Mouse (Mus musculus): ENCODE results near the gene March5.
A peak's percentile ranks its signal among the peaks of the same experiment; 100 is the strongest.
"Not testable (repeated sequence)": the region's sequence is repeated elsewhere in the genome, so short reads cannot be mapped to it uniquely, and the experiment has no call there.

Gene March5

GRCm38 (mm10) chr19:37208986-37209385 is 1.6 kb downstream of the March5 start:
- no peak for DNase-seq (ENCODE audit: low spot score in 2 of 2)

- DNase-seq (ENCODE audit: low spot score in 2 of 2), result no peak
These were observed 2.3 kb downstream of the March5 start for GRCm38 (mm10) chr19:37209467-37210128.

DNA sequence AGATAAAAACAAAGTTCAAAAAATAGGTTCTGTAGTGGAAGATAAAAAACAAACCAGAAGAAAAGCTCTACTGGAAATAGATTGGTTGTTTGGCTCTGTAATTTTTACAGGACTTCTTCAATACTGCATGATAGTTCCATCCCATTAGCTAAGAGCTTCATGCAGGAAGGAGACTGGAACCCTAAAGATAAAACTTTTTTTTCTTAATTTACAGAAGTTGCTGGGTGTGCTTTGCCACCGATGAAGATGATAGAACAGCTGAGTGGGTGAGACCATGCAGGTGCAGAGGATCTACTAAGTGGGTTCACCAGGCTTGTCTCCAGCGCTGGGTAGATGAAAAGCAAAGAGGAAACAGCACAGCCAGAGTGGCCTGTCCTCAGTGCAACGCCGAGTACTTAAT is 3.1 kb downstream of the March5 start:
- DNase-seq (ENCODE audit: low spot score in 2 of 2), result no peak

DNA sequence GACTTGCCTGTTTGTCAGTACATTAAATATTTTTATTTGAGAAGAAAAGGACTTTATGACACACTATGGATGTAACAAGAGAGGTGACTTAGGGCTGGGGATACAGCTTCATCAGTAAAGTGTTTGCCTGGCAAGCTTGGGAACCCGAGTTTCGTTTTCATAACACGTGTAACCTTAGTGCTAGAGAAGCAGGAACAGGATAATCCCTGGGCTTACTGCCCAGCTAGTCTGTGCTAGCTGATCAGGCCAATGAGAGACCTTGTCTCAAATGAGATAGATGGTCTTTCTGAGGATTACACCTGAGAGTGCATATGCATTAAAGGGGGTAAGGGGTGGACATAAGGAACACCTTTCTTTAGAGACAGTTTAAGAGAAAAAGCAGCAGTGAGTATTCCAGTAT is 4.1 kb downstream of the March5 start:
- DNase-seq (ENCODE audit: low spot score in 2 of 2), result no peak

DNA sequence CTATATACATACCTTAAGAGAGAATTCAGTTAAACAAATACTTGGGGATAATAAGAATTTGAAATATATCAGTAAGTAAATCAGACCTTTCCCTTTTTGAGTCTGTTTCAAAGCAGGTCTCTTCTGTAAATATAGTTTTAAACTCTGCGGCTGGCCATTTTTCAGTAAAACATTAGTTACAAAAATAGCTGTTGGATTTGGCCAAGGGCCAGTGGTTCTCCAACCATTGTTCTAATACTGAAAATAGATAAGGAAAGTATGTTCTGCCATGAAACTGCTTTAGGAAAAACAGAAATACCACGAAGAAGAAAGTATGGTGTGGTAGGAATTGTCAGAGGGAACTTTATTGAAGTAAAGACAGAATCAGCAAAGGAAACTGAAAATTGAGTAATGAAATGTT is 7.4 kb downstream of the March5 start:
- DNase-seq (ENCODE audit: low spot score in 2 of 2), result no peak

DNA sequence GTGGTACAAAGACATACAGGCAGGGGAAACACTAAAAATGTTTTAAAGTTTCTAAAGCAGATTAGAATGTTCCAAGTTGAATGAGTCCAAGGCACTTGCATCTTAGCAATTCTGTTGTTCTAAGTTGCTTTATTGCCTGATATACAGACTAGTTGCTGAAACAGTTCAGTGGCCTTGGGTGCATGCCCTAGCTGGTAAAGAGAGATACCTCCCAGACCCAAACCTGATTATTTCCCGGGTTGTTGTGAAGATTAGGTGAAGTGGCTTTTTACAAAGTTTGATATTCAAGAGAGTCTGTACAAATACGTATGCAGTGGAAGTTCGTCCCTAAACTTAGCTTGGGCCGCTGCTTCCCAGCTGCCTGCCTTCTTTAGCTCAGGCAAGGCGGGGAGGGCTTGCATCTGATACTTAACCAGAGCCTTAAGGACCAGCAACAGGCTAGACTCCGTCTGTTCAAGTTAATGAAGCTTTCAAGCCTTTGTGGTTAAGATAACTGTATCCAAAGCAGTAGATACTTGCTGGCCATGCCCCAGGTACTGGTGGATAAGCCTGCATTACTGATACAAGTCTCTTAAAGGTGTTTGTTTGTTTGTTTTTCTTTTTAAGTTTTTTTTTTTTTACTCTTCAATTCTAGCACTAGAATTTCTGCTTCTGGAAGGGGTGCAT is 18.0 kb downstream of the March5 start:
- DNase-seq (ENCODE audit: low spot score in 2 of 2), result no peak

DNA sequence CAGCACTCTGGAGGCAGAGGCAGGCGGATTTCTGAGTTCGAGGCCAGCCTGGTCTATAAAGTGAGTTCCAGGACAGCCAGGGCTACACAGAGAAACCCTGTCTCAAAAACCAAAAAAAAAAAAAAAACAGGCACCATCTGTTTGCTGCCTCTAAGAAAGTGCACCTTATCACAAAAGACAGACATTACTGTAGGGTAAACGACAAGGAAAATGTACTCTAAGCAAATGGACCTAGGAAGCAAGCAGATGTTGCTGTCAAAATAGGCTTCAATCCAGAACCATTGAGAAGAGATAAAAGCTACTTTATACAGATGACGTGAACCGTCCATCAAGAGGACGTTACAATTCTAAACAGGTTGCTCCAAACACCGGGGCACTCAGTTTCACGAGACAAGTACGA is 25.3 kb downstream of the March5 start:
- not testable (repeated sequence) for DNase-seq (ENCODE audit: low spot score in 2 of 2)

- DNase-seq (ENCODE audit: low spot score in 2 of 2), result peak in 1 of 2 experiments; percentile 13
These were observed 26.5 kb downstream of the March5 start for GRCm38 (mm10) chr19:37233561-37234539.

- DNase-seq (ENCODE audit: low spot score in 2 of 2), result no peak
These were observed 28.5 kb downstream of the March5 start for GRCm38 (mm10) chr19:37235818-37236217.

DNA sequence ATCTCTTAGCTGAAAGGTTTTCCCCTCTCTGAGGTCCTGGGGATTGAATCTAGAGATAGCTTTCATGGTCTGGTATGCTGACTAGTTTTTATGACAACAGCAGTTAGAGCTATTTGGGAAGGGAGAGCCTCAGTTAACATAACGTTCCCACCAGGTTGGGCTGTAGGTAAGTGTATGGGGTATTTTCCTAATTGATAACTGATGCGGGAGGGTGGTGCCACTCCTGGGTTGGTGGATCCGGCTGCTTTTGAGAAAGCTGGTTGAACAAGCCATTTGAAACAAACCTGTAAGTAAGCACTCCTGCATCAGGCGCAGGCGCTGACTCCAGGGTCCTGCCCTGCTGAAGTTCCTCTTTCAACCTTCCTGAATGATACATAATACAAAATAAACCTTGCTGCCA is 30.0 kb downstream of the March5 start:
- no peak for DNase-seq (ENCODE audit: low spot score in 2 of 2)

- DNase-seq (ENCODE audit: low spot score in 2 of 2), result no peak
These were observed 30.5 kb downstream of the March5 start for GRCm38 (mm10) chr19:37237712-37238437.

DNA sequence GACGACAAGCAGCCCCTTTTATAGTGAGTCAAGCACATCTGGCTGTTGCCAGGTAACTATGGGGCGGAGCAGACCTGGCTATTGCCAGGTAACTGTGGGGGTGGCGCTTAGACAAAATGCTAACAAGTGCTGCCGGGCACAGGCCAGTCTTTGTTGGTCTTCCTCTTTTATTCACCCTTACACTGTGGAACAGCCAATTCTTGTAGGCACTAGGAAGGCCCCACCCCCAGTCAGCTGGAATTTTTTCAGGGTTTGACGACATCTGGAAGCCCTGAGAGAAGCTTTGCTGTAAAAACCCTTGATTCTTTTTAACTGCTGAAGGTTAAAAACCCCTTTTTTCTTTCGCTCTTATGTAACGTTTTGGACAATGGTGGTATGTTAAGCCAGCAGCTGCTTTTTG is 31.3 kb downstream of the March5 start:
- DNase-seq (ENCODE audit: low spot score in 2 of 2), result no peak

DNA sequence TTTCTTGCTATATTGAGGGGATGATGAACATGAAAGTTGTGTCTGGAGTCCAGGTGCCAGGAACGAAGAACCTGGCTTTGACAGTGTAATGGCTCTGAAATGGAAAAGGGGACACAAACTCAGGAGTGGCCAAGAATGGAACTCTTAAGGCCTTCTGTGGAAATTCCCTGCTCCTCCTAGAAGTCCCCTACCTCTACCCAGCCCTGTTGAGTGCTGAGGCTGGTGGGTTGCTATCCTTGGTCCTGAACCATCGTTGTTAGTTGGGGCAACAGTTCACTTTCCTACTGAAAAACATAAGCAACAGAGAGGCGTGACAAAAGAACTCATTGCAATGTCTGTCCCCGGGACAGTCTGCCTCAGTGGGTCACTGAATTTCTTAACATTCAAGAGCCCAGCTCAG is 31.8 kb downstream of the March5 start:
- no peak for DNase-seq (ENCODE audit: low spot score in 2 of 2)

DNA sequence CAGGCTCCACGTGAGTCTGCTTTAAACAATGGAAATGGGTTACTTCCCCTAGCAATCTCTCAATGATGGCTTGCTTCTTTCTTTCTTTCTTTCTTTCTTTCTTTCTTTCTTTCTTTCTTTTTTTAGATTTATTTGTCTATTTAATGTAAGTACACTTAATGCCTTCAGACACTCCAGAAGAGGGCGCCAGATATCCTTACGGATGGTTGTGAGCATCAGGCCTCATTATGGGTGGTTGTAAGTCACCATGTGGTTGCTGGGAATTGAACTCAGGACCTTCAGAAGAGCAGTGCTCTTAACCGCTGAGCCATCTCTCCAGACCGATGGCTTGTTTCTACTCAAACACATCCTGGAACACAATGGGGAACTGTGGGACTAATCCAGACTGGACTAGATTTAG is 33.9 kb downstream of the March5 start:
- DNase-seq (ENCODE audit: low spot score in 2 of 2), result no peak

DNA sequence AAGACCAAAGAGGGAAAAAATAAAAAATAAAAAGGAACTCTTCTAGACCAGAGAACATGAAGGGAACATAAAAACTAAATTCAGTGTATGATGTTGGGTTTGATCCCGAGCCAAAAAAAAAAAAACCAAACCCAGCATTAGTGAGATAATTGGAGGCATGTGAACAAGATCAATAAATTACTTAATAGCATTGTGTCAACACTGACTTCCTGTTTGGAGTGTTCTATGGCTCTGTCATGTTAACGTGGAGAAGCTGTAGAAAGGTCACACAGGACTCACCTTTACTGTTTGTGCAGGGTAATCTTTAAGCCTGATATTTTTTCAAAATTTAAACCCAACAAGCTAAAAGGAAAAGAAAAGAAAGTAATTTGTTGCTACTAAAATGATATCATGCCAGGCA is 35.4 kb downstream of the March5 start:
- DNase-seq (ENCODE audit: low spot score in 2 of 2), result no peak

DNA sequence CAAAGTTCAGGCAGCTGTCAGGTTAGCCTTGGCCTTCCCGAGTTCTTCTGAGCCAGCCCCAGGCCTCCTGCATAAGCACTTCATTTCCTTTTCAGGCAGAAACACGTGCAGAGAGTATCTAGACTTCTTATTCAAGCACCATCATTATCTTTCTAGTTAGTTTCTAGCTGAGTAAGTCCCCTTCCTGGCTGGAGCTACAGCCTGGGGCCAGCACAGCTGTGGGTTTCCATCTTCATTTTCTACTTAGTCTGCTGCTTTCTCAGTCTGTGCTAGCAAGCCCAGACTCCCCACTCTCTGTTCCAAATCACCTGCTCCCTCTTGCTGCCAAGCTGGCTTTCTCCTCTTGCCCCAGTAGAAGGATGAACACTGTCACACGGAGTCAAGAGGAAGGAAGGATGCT is 39.5 kb downstream of the March5 start:
- no peak for DNase-seq (ENCODE audit: low spot score in 2 of 2)

DNA sequence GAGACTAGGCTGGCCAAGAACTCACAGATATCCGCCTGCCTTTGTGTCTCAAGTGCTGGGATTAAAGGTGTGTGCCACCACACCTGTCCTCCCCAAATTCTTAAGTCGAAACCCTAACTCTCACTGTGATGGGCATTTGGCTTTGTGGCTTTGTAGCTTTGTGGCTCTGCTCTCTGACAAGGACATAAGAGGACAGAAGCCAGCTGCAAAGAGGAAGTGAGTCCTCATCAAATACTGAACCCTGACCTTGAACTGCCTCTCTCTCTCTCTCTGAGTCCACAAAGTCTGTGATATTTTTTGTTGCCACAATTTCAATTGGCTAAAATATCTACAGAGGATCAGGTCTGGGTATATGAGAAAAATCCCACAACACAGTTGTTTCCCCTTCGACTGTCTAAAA is 40.9 kb downstream of the March5 start:
- DNase-seq (ENCODE audit: low spot score in 2 of 2), result no peak

DNA sequence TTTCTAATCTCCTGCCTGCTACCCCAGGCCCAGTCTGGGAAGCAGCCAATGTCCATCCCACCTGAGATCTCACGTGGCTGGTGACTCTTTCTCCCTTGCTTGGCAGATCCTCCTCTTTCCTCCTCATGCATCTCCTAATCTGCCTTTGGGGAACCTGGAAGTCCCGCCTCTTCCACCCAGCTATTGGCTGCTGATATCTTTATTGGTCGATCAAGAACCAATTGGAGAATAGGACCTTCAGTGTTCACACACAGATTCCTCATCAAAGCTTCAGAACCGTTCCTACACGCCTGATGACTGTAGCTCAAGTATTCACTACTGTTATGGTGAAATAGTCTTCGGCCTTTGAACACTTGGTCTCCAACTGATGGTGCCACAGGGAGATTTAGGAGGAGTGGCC is 44.8 kb downstream of the March5 start:
- no peak for DNase-seq (ENCODE audit: low spot score in 2 of 2)

- no peak for DNase-seq (ENCODE audit: low spot score in 2 of 2)
These were observed 48.0 kb downstream of the March5 start for GRCm38 (mm10) chr19:37255321-37255720.

DNA sequence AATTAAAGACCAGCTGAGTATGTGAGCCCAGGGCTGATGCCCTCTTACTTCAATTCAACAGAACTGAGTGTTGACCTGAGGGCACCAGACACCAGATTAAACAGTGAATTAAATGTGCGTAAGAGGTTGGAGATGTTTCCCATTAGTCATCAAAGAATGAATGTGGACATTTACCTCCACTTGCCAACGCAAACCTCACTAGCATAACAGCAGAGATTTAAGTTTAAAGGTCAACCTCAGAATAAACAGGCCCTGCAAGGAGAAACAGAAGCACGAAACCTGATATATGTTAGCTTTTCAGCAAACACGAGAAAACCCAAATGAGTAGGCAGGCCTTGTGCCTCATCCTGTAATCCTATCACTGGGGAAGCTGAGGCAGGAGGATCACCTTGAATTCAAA is 55.0 kb downstream of the March5 start:
- no peak for DNase-seq (ENCODE audit: low spot score in 2 of 2)

DNA sequence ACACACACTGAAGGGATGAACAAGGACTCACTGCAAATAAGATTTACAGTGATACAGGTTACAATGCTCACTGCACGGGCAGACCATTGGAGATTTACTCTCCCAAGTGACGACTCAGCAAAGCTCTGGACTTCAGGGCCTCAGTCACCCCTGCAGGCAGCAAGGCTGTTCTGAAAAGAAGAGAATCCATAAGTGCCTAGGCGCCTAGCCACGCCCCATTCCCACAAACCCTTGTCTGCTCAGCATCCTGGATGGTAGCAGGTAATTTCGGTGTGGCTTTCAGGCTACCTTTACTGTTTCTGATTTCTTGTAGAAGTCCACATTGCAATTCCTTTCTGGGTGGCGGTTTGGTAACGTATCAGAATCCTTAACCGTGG is 56.2 kb downstream of the March5 start:
- no peak for DNase-seq (ENCODE audit: low spot score in 2 of 2)
